Mouse (Mus musculus): ENCODE data around the gene Vmn2r57. TPM values are rescaled to one million over a fixed set of nuclear protein-coding genes. Genes with fewer than 3 reads are reported as not detected.
A peak's percentile ranks its signal among the peaks of the same experiment; 100 is the strongest.
"Not testable (repeated sequence)": the region's sequence is repeated elsewhere in the genome, so short reads cannot be mapped to it uniquely, and the experiment has no call there.

Vmn2r57 gene
- 0.12 and 0.19 TPM in 2 replicates for polyA plus RNA-seq (2014; fragmentation: Nextera tagmentation; extraction: Ambion mirVana)

DNA sequence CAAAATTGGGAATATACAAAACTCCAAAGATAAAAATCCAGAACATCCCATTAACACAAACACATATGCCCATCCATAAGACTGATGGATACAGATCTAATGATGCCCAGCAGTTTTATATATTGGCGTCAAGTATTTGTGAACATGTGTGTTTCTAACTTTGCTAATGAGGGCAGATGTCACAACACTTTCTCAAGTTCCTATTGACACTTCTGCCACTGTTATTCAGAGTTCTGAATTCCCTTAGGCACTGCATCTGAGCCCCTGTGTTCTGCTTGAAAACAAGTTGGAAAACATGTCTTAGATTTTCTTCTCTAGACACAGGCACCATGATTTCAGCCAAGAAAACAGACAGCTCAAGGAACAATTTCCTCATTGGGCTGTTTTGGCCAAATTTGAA is at the start of gene Vmn2r57:
Gene Vmn2r57, minus strand, starts transcription at position 101 of the 400 bp plus-strand sequence.
- not testable (repeated sequence) for H3K9ac ChIP-seq (ENCODE audit: low read length); ATAC-seq (ENCODE audit: insufficient number of reproducible peaks, insufficient read depth, low FRiP score, low read depth); H3K36me3 ChIP-seq (ENCODE audit: control insufficient read depth, insufficient read depth, low read length); H3K4me1 ChIP-seq (ENCODE audit: control insufficient read depth in 2 of 2, insufficient read depth in 2 of 2, low read length in 2 of 2); H3K4me2 ChIP-seq (ENCODE audit: low read length); H3K9me3 ChIP-seq (ENCODE audit: control insufficient read depth, low read length); H3K27me3 ChIP-seq (ENCODE audit: control insufficient read depth, insufficient read depth, low read length); H3K27ac ChIP-seq (replicated peaks in 1 of 2; ENCODE audit: control insufficient read depth in 1 of 2, insufficient read depth in 1 of 2, low read depth in 2 of 2, low read length in 2 of 2); H3K4me3 ChIP-seq (ENCODE audit: control insufficient read depth in 1 of 2, insufficient read depth in 1 of 2, low read depth in 1 of 2, low read length in 2 of 2)
- WGBS: 67% methylated on average over 1 of the region's 1 CpGs

DNA sequence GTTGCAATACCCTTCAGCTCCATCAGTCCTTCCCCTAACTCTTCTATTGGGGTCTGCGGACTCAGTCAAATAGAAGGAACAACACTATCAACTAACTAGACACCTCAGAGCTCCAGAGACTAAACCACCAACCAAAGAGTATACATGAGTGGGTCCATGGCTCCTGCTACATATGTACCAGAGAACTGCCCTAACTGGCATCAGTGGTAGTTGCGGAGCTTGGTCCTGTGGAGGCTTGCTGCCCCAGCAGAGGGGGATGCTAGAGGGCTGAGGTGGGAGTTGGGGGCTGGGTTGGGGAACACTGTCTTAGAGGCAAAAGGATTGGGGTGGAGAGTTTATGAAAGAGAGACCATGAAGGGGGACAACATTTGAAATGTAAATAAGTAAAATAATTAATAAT is 49.4 kb upstream of the Vmn2r57 start:
- Histone ChIP-seq H3K27me3 (ENCODE audit: control insufficient read depth, insufficient read depth, low read length) (no peaks in the 10 kb centered on the region), H3K36me3 (ENCODE audit: control insufficient read depth, insufficient read depth, low read length) (peaks cover 5% of the 10 kb centered on the region; the same call in 1 of the 2 replicates), H3K9ac (ENCODE audit: low read length) (no peak overlapping the region), H3K9me3 (ENCODE audit: control insufficient read depth, low read length) (0 out of 2 replicates have a peak, but pooled peaks cover 5% of the 10 kb centered on the region), H3K4me3 (ENCODE audit: control insufficient read depth in 1 of 2, insufficient read depth in 1 of 2, low read depth in 1 of 2, low read length in 2 of 2) (no peak overlapping the region), H3K4me1 (ENCODE audit: control insufficient read depth in 2 of 2, insufficient read depth in 2 of 2, low read length in 2 of 2) (no peaks in the 10 kb centered on the region), H3K27ac (replicated peaks in 1 of 2; ENCODE audit: control insufficient read depth in 1 of 2, insufficient read depth in 1 of 2, low read depth in 2 of 2, low read length in 2 of 2) (no peak overlapping the region), H3K4me2 (ENCODE audit: low read length) (no peak overlapping the region)
- 93% methylated on average over 2 of the region's 2 CpGs for WGBS
- ATAC-seq (ENCODE audit: insufficient number of reproducible peaks, insufficient read depth, low FRiP score, low read depth): no peak

DNA sequence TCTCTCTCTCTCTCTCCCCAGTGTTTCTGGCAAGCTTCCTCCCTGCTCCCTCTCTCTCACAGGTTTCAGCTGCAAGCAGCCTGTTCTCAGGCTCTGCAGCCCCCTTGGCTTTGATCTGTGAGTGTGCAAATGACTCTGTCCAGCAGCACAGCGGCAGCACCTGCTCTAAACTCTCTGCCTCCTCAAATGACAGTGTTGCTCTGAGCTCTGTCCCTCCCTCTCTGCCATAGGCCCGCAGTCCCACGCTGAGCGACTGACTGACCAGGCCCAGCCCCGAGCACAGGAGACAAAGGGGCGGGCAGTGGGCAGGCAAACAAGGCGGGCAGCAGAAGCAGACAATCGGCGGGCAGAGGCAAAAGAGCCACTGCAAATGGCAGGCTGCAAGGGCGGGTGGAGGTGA is 3.4 kb upstream of the Vmn2r57 start:
- no peaks in the 10 kb centered on the region for H3K4me1 ChIP-seq (ENCODE audit: control insufficient read depth in 2 of 2, insufficient read depth in 2 of 2, low read length in 2 of 2)
- no peaks in the 10 kb centered on the region for H3K27me3 ChIP-seq (ENCODE audit: control insufficient read depth, insufficient read depth, low read length)
- ATAC-seq (ENCODE audit: insufficient number of reproducible peaks, insufficient read depth, low FRiP score, low read depth): no peak
- H3K4me2 ChIP-seq (ENCODE audit: low read length): no peak overlapping the region
- H3K27ac ChIP-seq (replicated peaks in 1 of 2; ENCODE audit: control insufficient read depth in 1 of 2, insufficient read depth in 1 of 2, low read depth in 2 of 2, low read length in 2 of 2): no peak overlapping the region
- WGBS: 10% methylated on average over 10 of the region's 10 CpGs
- no peak overlapping the region for H3K9ac ChIP-seq (ENCODE audit: low read length)
- peaks cover 10% of the 10 kb centered on the region; the same call in 1 of the 2 replicates for H3K9me3 ChIP-seq (ENCODE audit: control insufficient read depth, low read length)
- H3K36me3 ChIP-seq (ENCODE audit: control insufficient read depth, insufficient read depth, low read length): no peaks in the 10 kb centered on the region
- H3K4me3 ChIP-seq (ENCODE audit: control insufficient read depth in 1 of 2, insufficient read depth in 1 of 2, low read depth in 1 of 2, low read length in 2 of 2): no peak overlapping the region

DNA sequence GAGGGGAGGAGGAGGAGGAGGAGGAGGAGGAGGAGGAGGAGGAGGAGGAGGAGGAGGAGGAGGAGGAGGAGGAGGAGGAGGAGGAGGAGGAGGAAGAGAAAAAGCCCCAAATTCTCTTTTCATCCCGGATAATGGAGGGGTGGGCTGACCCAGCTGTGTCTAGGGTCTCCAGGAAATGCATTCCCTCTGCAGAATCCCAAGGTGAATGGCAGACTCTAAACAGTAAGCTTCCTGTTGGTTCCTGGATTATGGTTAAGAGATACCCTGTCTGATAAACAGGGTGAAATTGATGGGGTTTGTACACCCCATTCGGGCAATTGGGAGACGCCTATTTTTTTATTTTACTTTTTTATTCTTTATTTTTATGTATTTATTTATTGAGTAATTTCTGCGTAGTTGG is 54.4 kb downstream of the Vmn2r57 start:
- H3K4me2 ChIP-seq (ENCODE audit: low read length): no peak overlapping the region
- no peaks in the 10 kb centered on the region for H3K4me1 ChIP-seq (ENCODE audit: control insufficient read depth in 2 of 2, insufficient read depth in 2 of 2, low read length in 2 of 2)
- no peaks in the 10 kb centered on the region for H3K9me3 ChIP-seq (ENCODE audit: control insufficient read depth, low read length)
- no peak overlapping the region for H3K4me3 ChIP-seq (ENCODE audit: control insufficient read depth in 1 of 2, insufficient read depth in 1 of 2, low read depth in 1 of 2, low read length in 2 of 2)
- H3K27me3 ChIP-seq (ENCODE audit: control insufficient read depth, insufficient read depth, low read length): no peaks in the 10 kb centered on the region
- no peak overlapping the region for H3K27ac ChIP-seq (replicated peaks in 1 of 2; ENCODE audit: control insufficient read depth in 1 of 2, insufficient read depth in 1 of 2, low read depth in 2 of 2, low read length in 2 of 2)
- ATAC-seq (ENCODE audit: insufficient number of reproducible peaks, insufficient read depth, low FRiP score, low read depth): no peak
- H3K9ac ChIP-seq (ENCODE audit: low read length): no peak overlapping the region
- 77% methylated on average over 4 of the region's 4 CpGs for WGBS
- H3K36me3 ChIP-seq (ENCODE audit: control insufficient read depth, insufficient read depth, low read length): no peaks in the 10 kb centered on the region

DNA sequence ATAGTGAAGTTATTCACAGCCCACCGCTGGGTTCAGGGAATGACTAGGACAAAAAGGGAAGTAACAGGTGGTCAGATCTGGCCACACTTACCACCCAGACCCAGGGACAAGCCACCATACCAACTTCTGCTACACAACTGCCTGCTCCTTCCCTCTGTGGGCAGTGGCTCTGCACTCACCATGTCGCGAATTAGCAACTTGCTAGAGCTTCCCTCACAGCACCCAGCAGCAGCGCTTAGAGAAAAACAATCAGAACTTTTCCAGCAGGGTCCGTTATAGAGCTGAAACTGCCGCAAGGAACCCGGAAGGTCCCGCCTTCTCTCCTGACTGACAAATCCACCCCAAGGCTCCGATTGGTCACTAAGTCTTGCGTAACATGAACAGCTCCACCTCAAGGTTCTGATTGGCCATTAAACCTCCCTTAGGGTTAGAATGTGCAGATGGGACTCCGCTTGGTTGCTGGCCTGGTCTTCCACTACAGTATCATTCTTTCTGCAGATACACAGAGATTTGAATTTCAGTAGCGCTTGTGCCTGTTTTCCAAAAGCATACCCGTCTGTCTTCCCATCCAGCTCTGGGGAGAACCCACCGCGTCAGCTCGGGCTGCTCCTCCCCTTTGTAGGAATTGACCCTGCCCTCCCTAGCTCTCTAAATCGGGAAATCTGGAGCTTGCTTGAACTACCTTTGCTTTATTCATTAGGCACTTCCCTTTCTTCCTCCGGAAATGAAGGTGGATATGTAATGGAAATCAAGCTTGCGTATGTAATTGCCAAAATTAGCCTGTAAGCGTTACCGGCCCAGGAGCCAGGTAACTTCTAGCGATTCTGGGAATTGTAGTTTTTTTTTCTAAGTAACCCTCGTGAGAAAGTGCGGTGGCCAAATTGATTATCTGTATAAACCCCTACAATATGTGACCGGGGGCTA is 55.2 kb downstream of the Vmn2r57 start, which contains the start of gene AI987944:
Gene AI987944, minus strand, starts transcription at position 332 of the 924 bp plus-strand sequence.
- Histone ChIP-seq H3K4me2 (ENCODE audit: low read length) (peak within 1 kb of the TSS; percentile 71), H3K9me3 (ENCODE audit: control insufficient read depth, low read length) (no peaks in the 10 kb centered on the region), H3K27ac (replicated peaks in 1 of 2; ENCODE audit: control insufficient read depth in 1 of 2, insufficient read depth in 1 of 2, low read depth in 2 of 2, low read length in 2 of 2) (peak within 1 kb of the TSS; percentile 70 to 76), H3K36me3 (ENCODE audit: control insufficient read depth, insufficient read depth, low read length) (no peaks in the 10 kb centered on the region), H3K27me3 (ENCODE audit: control insufficient read depth, insufficient read depth, low read length) (no peaks in the 10 kb centered on the region), H3K4me1 (ENCODE audit: control insufficient read depth in 2 of 2, insufficient read depth in 2 of 2, low read length in 2 of 2) (no peaks in the 10 kb centered on the region), H3K4me3 (ENCODE audit: control insufficient read depth in 1 of 2, insufficient read depth in 1 of 2, low read depth in 1 of 2, low read length in 2 of 2) (peak within 1 kb of the TSS; percentile 59 to 68), H3K9ac (ENCODE audit: low read length) (peak within 1 kb of the TSS; percentile 82)
- under 1% methylated on average over 25 of the region's 25 CpGs for WGBS
- peak; percentile 98 for ATAC-seq (ENCODE audit: insufficient number of reproducible peaks, insufficient read depth, low FRiP score, low read depth)

Other genes with a start within 250 kb of the Vmn2r57 start
- gene AI987944, start 55.3 kb downstream of the Vmn2r57 start, polyA plus RNA-seq (2014; fragmentation: Nextera tagmentation; extraction: Ambion mirVana): 10.5 and 11.9 TPM in 2 replicates
- gene Gm20449, start 50.7 kb upstream of the Vmn2r57 start, polyA plus RNA-seq (2014; fragmentation: Nextera tagmentation; extraction: Ambion mirVana): 0.05 and 0.20 TPM in 2 replicates
- 6.3 and 7.1 TPM in 2 replicates for gene AW146154, start 51.2 kb upstream of the Vmn2r57 start, polyA plus RNA-seq (2014; fragmentation: Nextera tagmentation; extraction: Ambion mirVana)
- gene Gm6871, start 125.0 kb upstream of the Vmn2r57 start, polyA plus RNA-seq (2014; fragmentation: Nextera tagmentation; extraction: Ambion mirVana): 0.13 TPM in 1 of 2 replicates, not detected in the other
- 6.4 and 7.6 TPM in 2 replicates for gene 2610021A01Rik, start 150.5 kb upstream of the Vmn2r57 start, polyA plus RNA-seq (2014; fragmentation: Nextera tagmentation; extraction: Ambion mirVana)
- gene Zfp788, start 184.5 kb upstream of the Vmn2r57 start, polyA plus RNA-seq (2014; fragmentation: Nextera tagmentation; extraction: Ambion mirVana): 6.8 and 7.7 TPM in 2 replicates